Mouse (Mus musculus): Measurements from ENCODE around the gene Rdh1.

Rdh1 gene

DNA sequence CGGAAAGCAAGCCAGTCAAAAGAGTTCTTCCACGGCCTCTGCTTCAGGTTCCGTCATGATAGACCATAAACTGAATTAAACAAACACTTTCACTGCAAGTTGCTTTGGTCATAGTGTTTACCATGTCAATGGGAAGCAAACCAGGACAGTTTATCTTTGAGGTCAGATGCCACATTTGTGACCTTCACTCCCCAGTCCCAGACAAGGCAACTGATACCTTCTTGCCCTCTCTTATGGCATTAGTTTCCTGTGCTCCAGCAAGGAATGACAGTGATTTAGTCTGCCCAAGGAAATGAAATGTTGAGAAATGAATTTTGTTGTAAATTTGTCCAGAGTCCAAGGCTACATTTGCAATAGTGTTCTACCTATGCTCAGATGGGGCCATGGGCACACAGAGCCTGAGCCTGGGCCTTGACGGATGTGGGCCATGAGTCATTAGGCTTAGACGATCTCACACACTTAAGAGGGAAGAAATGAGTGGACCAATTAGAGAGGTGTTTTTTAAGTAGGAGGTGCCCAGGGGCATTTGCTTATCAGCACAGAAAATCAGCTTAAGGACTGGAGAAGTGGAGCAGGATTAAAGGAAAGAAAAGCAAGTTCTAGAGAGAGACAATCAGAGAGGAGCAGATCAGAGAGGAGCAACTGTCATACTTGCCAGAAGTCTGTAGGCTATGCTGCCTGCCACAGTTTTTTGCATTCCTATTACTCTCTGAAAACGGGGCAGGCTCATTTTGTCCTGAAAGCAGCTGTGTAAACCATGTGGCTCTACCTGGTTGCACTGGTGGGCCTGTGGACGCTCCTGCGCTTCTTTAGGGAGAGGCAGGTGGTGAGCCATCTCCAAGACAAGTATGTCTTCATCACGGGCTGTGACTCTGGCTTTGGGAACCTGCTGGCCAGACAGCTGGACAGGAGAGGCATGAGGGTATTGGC, at the start of gene Rdh1, which contains the start of gene Rdh16f1:
Rdh1 (plus strand) TSS at position 541 of the 930 bp plus-strand sequence.
Rdh16f1 (plus strand) TSS at position 607 of the 930 bp plus-strand sequence.
- DNase-seq (ENCODE audit: low spot score in 2 of 2), result no peak

DNA sequence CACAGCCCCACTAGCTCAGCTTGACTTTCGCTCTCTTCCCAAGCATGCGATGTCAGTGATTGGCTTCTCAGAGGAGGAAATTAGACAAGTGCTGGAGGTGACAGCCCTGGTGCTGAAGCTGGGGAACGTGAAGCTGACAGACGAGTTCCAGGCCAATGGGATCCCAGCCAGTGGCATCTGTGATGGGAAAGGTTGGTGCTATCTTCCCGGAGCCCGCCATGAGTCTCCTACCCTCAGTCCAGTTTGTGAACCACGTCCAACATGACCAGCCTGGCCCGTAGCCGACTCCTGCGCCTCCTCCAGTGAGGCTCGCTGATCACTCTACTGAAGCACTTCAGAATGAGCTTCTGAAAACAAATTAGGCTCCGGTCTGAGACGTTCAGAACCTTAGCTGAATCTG, 49.2 kb upstream of the Rdh1 start:
- DNase-seq (ENCODE audit: low spot score in 2 of 2), result no peak

DNA sequence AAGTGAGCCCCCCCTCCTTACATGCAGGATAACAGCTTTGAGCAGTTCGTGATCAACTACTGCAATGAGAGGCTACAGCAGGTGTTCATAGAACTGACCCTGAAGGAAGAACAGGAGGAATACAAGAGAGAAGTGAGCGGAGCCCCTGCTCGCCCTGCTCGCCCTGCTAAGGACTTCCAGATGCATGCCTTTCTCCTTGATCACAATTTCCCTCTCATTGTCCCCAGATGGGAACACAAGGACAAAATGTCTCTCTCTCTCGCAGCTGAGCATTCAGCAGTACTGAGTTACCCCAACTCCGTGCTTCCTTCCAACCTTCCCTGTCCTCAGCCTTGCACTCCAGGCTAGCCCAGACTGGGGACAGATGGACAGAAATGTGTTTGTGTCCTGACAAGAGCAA, 46.8 kb upstream of the Rdh1 start:
- no peak for DNase-seq (ENCODE audit: low spot score in 2 of 2)

DNA sequence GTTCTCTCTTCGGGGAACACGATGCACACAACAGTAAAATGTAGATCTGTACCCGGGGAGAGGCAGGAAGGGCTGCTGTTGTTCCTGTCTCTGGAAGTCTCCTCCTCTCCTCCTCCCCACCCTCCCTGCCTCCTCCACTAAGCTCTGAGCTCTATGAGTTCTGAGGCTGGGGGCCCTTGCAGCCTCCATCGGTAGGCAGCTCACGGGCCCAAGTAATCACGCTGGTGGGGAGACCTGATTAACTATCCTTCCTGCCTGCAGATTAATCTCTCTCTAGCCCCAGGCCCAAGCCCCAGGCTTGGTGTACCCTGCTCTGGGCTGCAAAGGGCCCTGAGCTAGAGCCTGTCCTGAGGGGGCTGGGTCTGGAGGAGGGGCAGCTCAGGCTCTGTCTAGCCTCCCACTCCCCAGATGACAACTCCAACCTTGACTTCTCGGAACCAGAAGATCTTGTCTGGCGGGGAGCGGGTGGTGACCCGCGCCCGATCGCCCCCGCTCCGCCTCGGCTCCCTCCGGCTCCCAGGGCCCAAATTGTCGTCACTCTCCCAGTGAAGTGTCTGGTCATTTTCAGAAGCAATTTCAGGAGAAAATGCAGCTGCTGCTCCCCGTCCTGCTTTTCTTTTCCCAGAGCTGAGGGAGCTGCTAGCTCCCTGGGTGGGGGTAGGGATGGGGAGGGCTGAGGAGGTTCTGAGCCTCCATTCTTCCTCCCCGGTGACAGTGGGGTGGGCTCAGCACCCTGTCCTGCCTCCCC, 37.7 kb upstream of the Rdh1 start:
- no peak for DNase-seq (ENCODE audit: low spot score in 2 of 2)

DNA sequence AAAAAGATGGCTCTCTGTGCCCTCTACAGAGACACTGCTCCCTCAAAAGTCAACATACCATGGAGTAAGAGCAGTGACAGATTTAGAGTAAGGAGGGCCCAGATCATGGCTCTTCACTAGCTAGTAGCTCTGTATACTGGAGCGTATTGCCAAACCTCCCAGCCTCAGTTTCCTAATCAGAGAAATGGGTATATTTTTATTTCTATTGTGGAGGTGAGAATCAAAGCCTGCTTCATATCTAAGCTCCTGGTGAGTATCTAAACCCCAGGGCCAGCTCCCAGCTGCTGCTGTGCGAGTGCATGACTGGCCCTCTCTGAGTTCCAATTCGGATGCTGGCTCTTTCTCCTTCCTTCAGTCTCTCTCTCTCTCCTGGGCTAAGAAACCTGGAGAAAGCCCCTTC, 35.3 kb upstream of the Rdh1 start, which contains the start of gene Tac2:
Tac2 (plus strand) TSS at position 301 of the 400 bp plus-strand sequence.
- DNase-seq (ENCODE audit: low spot score in 2 of 2), result no peak

DNA sequence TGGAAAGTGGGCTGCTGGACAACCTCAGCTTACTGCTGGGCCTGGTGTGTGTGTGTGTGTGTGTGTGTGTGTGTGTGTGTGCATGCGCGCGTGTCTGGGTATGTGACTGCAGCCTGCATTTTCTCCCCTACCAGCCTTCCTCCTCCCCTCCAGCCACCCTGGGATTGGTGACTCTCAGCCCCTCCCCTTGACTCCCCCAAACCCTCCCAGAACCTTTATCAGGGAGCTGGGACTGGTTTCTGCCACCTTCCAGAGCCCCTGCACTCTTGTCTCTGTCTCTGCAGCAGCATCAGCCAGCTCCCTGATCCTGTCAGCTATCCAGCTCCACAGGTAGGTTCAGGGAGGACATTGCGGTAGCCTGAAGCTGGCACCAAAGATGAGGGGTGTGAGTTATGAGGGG, 34.4 kb upstream of the Rdh1 start:
- no peak for DNase-seq (ENCODE audit: low spot score in 2 of 2)

DNA sequence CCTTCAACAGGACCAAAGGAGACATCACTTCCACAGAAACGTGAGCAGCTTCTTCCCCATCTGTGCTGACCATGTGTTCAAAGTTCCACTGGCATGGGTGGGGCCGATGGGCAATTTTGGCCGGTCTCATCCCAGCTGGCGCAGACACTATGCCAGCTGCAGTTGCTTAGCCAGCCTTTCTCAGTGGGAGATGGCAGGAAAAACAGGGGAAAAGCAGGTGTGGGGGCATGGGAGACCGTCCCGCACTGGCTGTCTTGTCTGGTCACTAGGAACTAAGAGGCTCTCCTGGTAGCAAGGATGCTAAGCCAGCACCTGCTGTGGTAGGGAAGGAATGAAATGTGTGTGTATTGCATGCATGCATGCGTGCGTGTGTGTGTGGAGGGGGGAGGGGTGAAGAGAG, 31.1 kb upstream of the Rdh1 start:
- DNase-seq (ENCODE audit: low spot score in 2 of 2), result no peak

DNA sequence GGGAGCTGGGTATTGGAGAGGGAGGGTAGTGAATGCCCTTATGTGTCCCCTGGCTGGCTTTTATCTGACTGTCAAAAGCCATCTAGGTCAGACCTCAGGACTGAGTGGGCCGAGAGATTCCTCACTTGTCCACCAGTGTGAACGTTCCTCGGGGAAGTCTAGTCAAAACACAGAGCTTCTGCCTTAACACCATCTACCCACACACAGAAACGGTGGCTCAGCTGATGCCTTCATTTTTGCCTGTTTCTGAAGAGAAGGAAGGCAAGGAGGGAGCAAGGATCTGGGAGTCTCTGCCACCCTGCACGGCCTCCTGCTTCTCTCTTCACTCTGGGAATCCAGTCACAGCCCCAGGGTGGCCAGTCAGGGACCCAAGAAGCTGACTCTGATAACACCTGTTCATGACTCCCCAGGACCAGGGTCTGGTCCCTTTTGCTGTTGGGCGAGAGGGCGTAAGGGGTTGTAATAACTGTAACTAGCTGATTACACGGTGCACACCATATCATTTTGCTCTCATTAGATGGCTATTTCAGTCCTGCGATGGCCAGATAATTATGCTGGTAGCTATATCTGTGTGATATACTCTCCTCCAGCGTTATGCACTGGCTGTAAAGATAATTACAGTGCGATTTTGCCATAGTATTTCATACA, 29.1 kb upstream of the Rdh1 start:
- DNase-seq (ENCODE audit: low spot score in 2 of 2), result no peak

DNA sequence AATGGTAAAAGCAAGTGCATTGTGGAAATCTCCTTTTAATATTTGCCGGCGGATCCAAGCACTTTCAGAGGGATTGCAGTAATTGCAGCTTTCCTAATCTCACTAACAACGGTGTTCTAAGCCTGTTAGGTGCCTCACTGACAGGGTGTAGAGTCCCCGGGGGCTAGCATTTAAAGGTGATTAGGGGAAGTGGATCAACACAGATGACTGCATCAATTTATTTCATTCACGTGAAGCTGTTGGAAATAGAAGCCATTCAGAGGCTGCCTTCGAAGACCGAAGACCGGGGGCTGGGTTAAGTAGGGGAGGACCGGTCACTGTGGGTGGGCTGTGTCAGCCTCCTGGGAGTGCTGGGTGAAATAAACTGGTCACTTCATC, 28.6 kb upstream of the Rdh1 start:
- no peak for DNase-seq (ENCODE audit: low spot score in 2 of 2)

DNA sequence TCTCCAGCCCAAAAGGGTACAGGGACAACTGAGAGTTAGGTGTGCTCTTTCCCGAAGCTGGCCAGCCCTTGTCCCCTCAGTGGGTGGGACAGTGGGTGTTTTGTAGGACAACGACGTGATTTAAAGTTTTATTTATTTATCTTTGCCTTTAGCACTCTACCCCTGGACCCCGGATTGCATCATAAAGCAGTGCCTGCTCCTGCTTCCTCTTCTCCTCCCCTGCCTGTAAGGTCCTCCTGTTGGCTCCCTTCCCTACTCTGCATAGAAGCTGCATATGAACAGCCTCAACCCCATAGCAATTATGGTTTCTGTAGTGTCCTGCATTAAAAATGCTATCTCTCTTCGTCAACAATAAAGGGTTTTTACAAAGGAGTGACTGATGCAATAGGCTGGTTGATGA, 28.1 kb upstream of the Rdh1 start:
- DNase-seq (ENCODE audit: low spot score in 2 of 2), result no peak

DNA sequence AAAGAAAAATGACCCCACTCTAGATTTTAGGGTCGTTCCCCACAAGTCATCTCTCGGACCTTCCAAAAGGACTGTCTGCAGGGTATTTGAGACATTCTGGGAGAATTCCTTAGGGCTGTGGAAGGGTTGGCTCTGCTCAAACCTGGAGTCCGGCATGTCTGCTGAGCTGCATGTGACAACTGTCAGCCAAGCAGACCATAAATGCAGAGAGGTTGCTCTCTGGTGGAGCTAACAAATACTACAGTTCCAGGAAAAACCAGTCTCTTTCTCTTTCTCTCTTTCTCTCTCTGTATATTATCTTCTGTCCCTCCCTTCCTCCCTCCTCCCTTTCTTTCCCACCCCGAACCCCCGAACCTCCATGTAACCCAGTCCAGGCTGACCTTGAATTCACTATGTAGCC, 25.1 kb upstream of the Rdh1 start:
- no peak for DNase-seq (ENCODE audit: low spot score in 2 of 2)

DNA sequence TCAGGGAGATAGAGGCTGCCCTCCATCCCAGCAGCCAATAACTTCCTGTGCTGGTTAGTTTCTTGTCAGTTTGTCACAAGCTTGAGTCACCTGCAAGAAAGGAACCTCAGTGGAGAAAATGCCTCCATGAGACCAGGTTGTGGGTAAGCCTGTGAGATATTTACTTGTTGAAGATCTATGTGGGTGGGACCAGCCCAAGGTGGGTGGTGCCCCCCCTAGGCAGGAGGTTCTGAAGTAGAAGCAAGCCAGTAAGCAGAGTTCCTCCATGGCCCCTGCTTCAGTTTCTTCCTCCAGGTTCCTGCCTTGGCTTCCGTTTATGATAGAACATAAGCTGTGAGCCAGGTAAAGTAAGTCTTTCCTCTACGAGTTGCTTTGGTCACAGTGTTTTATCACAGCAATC, 23.3 kb upstream of the Rdh1 start:
- no peak for DNase-seq (ENCODE audit: low spot score in 2 of 2)

DNA sequence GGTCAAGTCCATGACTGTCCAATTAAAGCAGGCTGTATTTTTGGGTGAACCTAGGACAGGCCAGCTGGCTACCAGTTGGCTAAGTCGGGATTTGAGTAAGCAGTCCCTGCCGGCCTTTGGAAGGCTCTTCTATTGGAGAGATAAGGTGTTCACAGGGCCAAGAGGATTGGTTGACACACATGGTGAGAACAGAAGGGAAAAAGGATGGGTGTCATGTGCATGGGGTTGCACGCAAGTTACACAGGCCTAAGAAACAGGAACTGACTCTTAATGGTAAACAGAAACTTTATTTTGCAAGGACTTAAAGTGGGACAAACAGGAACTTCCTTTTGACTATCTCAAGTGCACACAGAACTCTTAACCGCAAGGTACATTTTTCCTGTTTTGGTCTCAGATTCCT, 22.6 kb upstream of the Rdh1 start:
- DNase-seq (ENCODE audit: low spot score in 2 of 2), result no peak

DNA sequence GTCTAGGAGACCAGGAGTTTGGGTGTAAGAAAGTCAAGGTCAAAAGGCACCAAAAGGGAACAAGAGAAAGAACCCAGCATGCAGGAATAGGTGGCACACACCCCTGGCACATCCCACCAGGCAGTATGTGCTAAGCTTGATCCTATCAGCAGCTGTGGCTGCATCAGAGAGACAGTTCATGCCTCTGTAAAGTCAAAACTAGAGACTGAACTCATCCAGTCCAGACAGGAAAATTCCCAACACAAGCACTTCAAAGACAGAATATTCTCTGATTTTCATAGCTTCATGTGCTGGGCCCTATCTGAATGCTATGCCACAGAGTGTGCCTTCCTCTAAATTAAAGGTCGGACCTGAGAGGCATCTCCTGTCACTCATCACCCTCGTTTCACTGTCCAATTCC, 22.0 kb upstream of the Rdh1 start:
- no peak for DNase-seq (ENCODE audit: low spot score in 2 of 2)

DNA sequence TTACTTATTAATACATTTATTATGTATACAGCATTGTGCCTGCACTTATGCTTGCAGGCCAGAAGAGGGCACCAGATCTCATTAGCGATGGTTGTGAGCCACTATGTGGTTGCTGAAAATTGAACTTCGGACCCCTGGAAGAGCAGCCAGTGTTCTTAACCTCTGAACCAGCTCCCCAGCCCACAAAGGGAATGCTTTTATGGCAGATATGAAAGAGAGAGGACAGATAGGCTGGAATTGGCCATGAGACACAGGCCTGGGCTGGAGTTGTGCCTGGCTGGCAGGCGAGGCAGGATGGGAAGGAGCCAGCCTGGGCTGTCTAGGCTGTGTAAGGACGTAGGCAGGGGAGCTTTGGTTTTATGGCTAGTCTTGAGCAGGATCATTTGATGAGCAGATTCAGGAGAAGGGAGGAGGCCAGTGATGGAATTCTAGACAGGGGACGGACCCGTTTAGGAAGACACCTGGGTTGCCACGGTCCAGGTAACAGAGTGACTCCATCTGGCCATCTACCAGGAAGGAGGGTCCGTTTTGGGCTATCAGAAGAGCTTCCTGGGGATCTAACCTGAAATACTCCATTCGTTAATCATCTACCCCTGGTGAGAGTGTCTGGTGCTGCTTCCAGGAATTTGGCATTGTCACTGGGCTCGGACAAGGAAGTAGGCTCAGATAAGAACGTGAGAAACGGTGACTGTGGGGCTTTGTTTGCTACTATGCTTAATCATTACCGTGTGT, 21.2 kb upstream of the Rdh1 start:
- no peak for DNase-seq (ENCODE audit: low spot score in 2 of 2)

DNA sequence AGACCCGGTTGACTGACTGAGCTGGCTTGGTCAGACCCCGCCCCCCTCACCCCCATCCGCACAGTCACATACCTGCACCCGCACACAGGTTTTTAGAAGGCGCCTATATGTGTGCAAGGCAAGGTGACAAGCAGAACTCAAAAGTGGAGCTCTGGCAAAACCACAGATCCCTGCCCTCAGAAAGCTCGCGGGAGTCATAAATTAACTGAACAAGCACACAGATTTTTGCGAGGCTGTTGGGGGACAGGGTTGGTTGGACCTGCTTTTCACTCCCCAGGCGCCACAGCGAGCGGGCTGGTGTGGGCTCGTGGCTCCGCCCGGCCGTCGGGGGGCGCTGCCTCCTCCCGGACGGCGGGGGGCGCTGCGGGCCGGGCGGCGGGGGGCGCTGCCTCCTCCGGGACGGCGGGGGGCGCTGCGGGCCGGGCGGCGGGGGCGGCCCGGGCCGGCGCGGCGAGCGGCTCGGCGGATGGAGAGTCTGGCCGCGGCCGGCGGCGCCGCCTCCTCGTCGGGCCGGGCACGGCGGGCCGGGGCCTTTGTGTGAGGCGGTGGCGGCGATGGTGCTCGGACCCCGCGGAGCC, 20.3 kb upstream of the Rdh1 start, which contains the start of gene Zbtb39:
Zbtb39 (plus strand) TSS at position 456 of the 578 bp plus-strand sequence.
- peak in 1 of 2 experiments; percentile 55 for DNase-seq (ENCODE audit: low spot score in 2 of 2)

DNA sequence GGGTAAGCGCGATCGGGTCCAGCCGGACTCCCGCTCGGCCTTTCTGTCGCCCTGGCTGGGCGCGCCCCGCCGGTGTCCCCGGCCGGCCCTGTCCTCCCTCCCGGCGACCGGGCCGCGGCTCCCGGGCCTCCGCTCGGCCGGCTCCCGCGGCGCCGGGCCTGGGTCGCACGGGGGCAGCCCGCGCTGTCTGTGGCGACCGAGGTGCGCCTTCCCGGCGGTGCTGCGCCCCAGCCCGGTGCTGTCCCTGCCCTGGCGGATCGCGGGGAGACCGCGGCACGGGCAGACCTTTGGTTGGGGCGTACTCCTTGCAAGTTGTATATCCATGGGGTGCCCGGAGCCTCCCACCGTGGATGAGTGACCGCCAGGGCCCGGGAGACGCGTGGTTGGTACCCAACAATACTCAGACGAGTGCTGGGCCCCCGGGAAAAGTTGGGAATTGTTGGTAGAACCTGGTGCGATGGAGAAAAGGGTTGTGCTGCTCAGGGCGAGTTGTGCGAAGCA, 19.8 kb upstream of the Rdh1 start:
- no peak for DNase-seq (ENCODE audit: low spot score in 2 of 2)

DNA sequence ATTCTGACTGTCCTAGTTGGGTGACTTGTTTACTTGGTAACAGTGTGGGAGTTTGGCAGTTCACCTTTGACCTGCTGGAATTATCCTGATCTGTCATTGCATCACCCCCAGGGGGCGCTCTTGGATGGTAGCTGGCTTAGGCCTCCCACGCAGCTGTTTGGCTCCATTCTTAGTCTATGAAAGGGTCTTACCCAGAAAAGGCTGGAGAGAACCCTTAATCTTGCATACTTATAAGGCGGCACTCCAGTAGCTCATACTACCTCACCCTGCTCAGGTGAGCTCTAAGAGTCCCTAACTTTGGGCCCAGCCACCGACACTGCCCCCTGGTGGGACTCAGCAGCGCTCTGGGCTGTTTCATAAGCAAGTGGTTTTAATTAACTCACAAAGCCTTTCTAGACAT, 14.9 kb upstream of the Rdh1 start:
- no peak for DNase-seq (ENCODE audit: low spot score in 2 of 2)

DNA sequence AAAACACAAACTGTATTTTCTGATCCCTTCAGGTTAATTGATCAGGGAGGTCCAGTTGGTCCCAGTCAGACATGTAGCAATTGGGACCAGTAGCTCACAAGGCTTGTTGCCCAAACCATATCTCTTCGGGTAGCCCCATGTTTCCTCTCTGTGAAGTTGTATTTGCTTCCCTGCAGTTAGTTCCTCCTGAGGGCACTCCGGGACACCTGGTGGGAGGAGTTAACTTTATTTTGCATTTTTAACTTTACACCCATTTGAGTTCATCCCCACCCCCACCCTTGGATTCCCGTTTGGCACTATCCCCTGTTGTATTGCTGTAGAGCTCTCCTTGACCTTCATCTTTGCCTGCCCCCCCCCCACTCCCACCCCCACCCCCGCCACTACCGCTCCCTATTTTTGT, 13.6 kb upstream of the Rdh1 start:
- DNase-seq (ENCODE audit: low spot score in 2 of 2), result no peak

DNA sequence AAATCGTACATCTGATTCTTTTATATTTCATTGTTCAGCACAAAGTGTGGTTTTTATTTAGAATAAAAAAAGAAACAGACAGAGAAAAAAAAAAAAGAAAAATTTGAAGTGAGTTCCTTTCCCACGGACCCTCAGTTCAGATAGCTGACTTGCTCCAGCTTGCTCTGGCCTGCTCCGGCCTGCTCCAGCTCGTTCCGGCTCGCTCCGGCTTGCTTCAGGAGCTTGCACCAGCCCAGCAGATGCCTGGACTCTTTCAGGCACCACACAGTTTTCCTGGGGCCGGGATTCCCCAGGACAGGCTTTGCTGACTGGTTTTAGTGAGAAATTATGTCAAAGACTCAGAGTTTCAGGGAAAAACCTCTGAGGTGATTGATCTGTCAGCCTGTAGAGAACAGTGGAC, 12.3 kb upstream of the Rdh1 start:
- DNase-seq (ENCODE audit: low spot score in 2 of 2), result no peak

All from frontal cortex, postnatal 14 days (tissue).